Mouse (Mus musculus): ENCODE measurements around the gene Piezo1.

- TF ChIP-seq CTCF (IDR thresholded peaks at IDR 0.05; ENCODE audit: control insufficient read depth, insufficient read depth, insufficient read length) = no peak
- TF ChIP-seq MYOD1 (IDR thresholded peaks at IDR 0.05; ENCODE audit: control insufficient read depth, insufficient read length, low read depth) = no peak
- TF ChIP-seq USF1 (IDR thresholded peaks at IDR 0.05; ENCODE audit: low read depth) = no peak
Observed at GRCm38 (mm10) chr8:122548891-122549439, 2.2 kb downstream of the Piezo1 start.
